Mouse (Mus musculus): ENCODE results near the gene Slc25a12. TPM values are rescaled to one million over a fixed set of nuclear protein-coding genes. Genes with fewer than 3 reads are reported as not detected.

Gene Slc25a12
- polyA plus RNA-seq, 1 experiment, result 3.7 TPM

DNA sequence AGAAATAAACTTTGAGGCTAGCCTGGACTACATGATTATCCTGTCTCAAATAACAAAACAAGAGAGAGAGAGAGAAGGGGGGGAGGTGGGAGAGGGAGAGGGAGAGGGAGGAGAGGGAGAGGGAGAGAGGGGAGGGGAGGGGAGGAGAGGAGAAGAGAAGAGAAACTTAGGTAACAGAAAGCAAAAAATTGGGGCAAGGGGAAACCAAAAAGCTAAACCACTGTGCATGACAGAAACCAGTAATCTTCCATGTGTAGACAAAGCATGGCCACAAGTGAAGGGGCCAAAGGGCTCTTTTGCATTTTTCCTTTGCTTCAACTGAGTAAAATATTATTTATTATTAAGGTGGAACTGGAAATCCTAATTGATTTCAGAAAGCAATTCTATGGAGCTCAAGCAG is 61.2 kb downstream of the Slc25a12 start:
- H3K4me3 ChIP-seq (ENCODE audit: control insufficient read depth, low read depth, low read length), result no peak overlapping the region
- H3K36me3 ChIP-seq (ENCODE audit: control insufficient read depth, insufficient read depth, low read length), result no peaks in the 10 kb centered on the region
- H3K27ac ChIP-seq (ENCODE audit: control insufficient read depth, insufficient read depth, low read depth, low read length), result no peak overlapping the region
- TF ChIP-seq POLR2A (IDR thresholded peaks at IDR 0.05; ENCODE audit: control insufficient read depth, low read depth, low read length) (no peak), CTCF (IDR thresholded peaks at IDR 0.05; ENCODE audit: control insufficient read depth, insufficient read depth, insufficient replicate concordance, low read depth, low read length) (no peak)
- H3K27me3 ChIP-seq (ENCODE audit: control insufficient read depth, insufficient read depth, low read length), result no peaks in the 10 kb centered on the region
- no peaks in the 10 kb centered on the region for H3K4me1 ChIP-seq (ENCODE audit: control insufficient read depth, insufficient read depth, low read length)

DNA sequence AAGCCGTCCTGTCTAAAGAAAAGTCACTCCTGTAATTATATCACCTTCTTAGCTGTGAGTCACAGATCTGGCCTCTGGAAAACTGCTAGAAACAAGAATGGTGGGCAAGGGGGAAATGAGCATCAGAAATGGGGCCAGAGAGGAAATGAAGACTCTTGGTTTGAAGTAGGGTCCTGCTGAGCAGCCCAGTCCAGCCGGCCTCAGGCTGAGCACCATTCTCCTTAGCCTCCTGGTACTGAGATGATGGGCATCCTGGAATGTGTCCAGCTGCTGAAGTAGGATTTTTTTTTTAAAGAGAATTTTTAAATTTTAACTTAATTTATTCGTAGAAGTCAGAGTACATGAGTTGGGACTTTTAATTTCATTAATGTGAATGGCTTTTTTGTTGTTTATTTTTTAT is 62.7 kb downstream of the Slc25a12 start:
- H3K27ac ChIP-seq (ENCODE audit: control insufficient read depth, insufficient read depth, low read depth, low read length), result no peak overlapping the region
- no peak overlapping the region for H3K4me3 ChIP-seq (ENCODE audit: control insufficient read depth, low read depth, low read length)
- H3K27me3 ChIP-seq (ENCODE audit: control insufficient read depth, insufficient read depth, low read length), result no peaks in the 10 kb centered on the region
- H3K4me1 ChIP-seq (ENCODE audit: control insufficient read depth, insufficient read depth, low read length), result no peaks in the 10 kb centered on the region
- TF ChIP-seq CTCF (IDR thresholded peaks at IDR 0.05; ENCODE audit: control insufficient read depth, insufficient read depth, insufficient replicate concordance, low read depth, low read length), result no peak
- TF ChIP-seq POLR2A (IDR thresholded peaks at IDR 0.05; ENCODE audit: control insufficient read depth, low read depth, low read length), result no peak
- no peaks in the 10 kb centered on the region for H3K36me3 ChIP-seq (ENCODE audit: control insufficient read depth, insufficient read depth, low read length)

DNA sequence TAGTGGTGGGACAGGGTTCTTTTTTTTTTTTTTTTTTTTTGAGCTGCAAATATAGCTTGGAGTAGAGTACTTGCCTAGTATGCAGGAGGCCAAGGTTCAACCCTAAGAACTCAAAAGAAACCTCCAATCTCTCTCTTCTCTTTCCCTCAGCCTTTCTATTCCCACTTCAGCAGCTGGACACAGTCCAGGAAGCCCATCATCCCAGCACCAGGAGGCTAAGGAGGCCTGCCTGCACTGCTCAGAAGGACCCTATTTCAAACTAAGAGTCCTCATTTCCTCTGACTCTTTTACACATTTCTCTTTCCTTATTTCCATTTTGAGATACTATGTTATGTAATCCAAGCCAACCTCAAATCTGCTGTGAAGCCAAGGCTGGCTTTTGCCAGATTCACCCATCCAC is 64.3 kb downstream of the Slc25a12 start:
- no peak for TF ChIP-seq CTCF (IDR thresholded peaks at IDR 0.05; ENCODE audit: control insufficient read depth, insufficient read depth, insufficient replicate concordance, low read depth, low read length)
- no peak for TF ChIP-seq POLR2A (IDR thresholded peaks at IDR 0.05; ENCODE audit: control insufficient read depth, low read depth, low read length)
- H3K27ac ChIP-seq (ENCODE audit: control insufficient read depth, insufficient read depth, low read depth, low read length), result no peak overlapping the region
- no peaks in the 10 kb centered on the region for H3K4me1 ChIP-seq (ENCODE audit: control insufficient read depth, insufficient read depth, low read length)
- no peaks in the 10 kb centered on the region for H3K27me3 ChIP-seq (ENCODE audit: control insufficient read depth, insufficient read depth, low read length)
- no peak overlapping the region for H3K4me3 ChIP-seq (ENCODE audit: control insufficient read depth, low read depth, low read length)
- H3K36me3 ChIP-seq (ENCODE audit: control insufficient read depth, insufficient read depth, low read length), result no peaks in the 10 kb centered on the region

- no peaks in the 10 kb centered on the region for H3K27me3 ChIP-seq (ENCODE audit: control insufficient read depth, insufficient read depth, low read length)
- H3K4me1 ChIP-seq (ENCODE audit: control insufficient read depth, insufficient read depth, low read length), result no peaks in the 10 kb centered on the region
- no peak for TF ChIP-seq POLR2A (IDR thresholded peaks at IDR 0.05; ENCODE audit: control insufficient read depth, low read depth, low read length)
- no peak for TF ChIP-seq CTCF (IDR thresholded peaks at IDR 0.05; ENCODE audit: control insufficient read depth, insufficient read depth, insufficient replicate concordance, low read depth, low read length)
- H3K36me3 ChIP-seq (ENCODE audit: control insufficient read depth, insufficient read depth, low read length), result no peaks in the 10 kb centered on the region
- H3K4me3 ChIP-seq (ENCODE audit: control insufficient read depth, low read depth, low read length), result no peak overlapping the region
- no peak overlapping the region for H3K27ac ChIP-seq (ENCODE audit: control insufficient read depth, insufficient read depth, low read depth, low read length)
Observed at GRCm38 (mm10) chr2:71302156-71302663, 65.3 kb downstream of the Slc25a12 start.

- TF ChIP-seq POLR2A (IDR thresholded peaks at IDR 0.05; ENCODE audit: control insufficient read depth, low read depth, low read length), result no peak
- no peak for TF ChIP-seq CTCF (IDR thresholded peaks at IDR 0.05; ENCODE audit: control insufficient read depth, insufficient read depth, insufficient replicate concordance, low read depth, low read length)
- no peaks in the 10 kb centered on the region for H3K27me3 ChIP-seq (ENCODE audit: control insufficient read depth, insufficient read depth, low read length)
- H3K4me3 ChIP-seq (ENCODE audit: control insufficient read depth, low read depth, low read length), result no peak overlapping the region
- no peak overlapping the region for H3K27ac ChIP-seq (ENCODE audit: control insufficient read depth, insufficient read depth, low read depth, low read length)
- no peaks in the 10 kb centered on the region for H3K4me1 ChIP-seq (ENCODE audit: control insufficient read depth, insufficient read depth, low read length)
- H3K36me3 ChIP-seq (ENCODE audit: control insufficient read depth, insufficient read depth, low read length), result no peaks in the 10 kb centered on the region
Observed at GRCm38 (mm10) chr2:71298729-71299128, 68.8 kb downstream of the Slc25a12 start.

DNA sequence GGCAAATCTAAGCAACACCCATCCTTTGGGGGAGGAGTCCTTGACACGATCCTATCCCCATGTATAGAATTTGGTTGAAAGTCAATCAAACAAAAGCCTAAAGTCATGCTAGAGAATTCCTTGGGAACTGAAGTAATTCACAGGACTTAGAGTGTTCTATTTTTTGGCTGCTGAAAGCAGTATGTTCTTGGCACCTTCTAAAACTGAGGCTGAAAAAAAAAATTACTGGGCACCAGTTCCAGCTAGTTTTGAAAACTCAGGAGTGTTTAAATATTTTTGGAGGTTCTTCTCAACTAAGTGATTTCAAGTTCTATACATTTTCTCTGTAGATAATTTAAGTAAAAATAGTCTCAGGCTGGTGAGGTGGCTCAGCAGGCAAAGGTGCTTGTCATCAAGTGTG is 70.0 kb downstream of the Slc25a12 start:
- no peak overlapping the region for H3K4me3 ChIP-seq (ENCODE audit: control insufficient read depth, low read depth, low read length)
- no peaks in the 10 kb centered on the region for H3K27me3 ChIP-seq (ENCODE audit: control insufficient read depth, insufficient read depth, low read length)
- TF ChIP-seq POLR2A (IDR thresholded peaks at IDR 0.05; ENCODE audit: control insufficient read depth, low read depth, low read length), result no peak
- TF ChIP-seq CTCF (IDR thresholded peaks at IDR 0.05; ENCODE audit: control insufficient read depth, insufficient read depth, insufficient replicate concordance, low read depth, low read length), result no peak
- no peaks in the 10 kb centered on the region for H3K36me3 ChIP-seq (ENCODE audit: control insufficient read depth, insufficient read depth, low read length)
- H3K27ac ChIP-seq (ENCODE audit: control insufficient read depth, insufficient read depth, low read depth, low read length), result no peak overlapping the region
- H3K4me1 ChIP-seq (ENCODE audit: control insufficient read depth, insufficient read depth, low read length), result no peaks in the 10 kb centered on the region

GRCm38 (mm10) chr2:71295844-71296243 is 71.7 kb downstream of the Slc25a12 start:
- Histone ChIP-seq H3K27ac (ENCODE audit: control insufficient read depth, insufficient read depth, low read depth, low read length) (no peak overlapping the region), H3K36me3 (ENCODE audit: control insufficient read depth, insufficient read depth, low read length) (no peaks in the 10 kb centered on the region), H3K4me1 (ENCODE audit: control insufficient read depth, insufficient read depth, low read length) (no peaks in the 10 kb centered on the region), H3K27me3 (ENCODE audit: control insufficient read depth, insufficient read depth, low read length) (no peaks in the 10 kb centered on the region), H3K4me3 (ENCODE audit: control insufficient read depth, low read depth, low read length) (no peak overlapping the region)
- TF ChIP-seq POLR2A (IDR thresholded peaks at IDR 0.05; ENCODE audit: control insufficient read depth, low read depth, low read length), result no peak
- no peak for TF ChIP-seq CTCF (IDR thresholded peaks at IDR 0.05; ENCODE audit: control insufficient read depth, insufficient read depth, insufficient replicate concordance, low read depth, low read length)

GRCm38 (mm10) chr2:71294489-71294888 is 73.1 kb downstream of the Slc25a12 start:
- Histone ChIP-seq H3K27ac (ENCODE audit: control insufficient read depth, insufficient read depth, low read depth, low read length) (no peak overlapping the region), H3K36me3 (ENCODE audit: control insufficient read depth, insufficient read depth, low read length) (no peaks in the 10 kb centered on the region), H3K4me1 (ENCODE audit: control insufficient read depth, insufficient read depth, low read length) (peaks cover 5% of the 10 kb centered on the region), H3K27me3 (ENCODE audit: control insufficient read depth, insufficient read depth, low read length) (no peaks in the 10 kb centered on the region), H3K4me3 (ENCODE audit: control insufficient read depth, low read depth, low read length) (no peak overlapping the region)
- no peak for TF ChIP-seq CTCF (IDR thresholded peaks at IDR 0.05; ENCODE audit: control insufficient read depth, insufficient read depth, insufficient replicate concordance, low read depth, low read length)
- no peak for TF ChIP-seq POLR2A (IDR thresholded peaks at IDR 0.05; ENCODE audit: control insufficient read depth, low read depth, low read length)

Data from testis, adult 2 months (tissue).